Mouse (Mus musculus): Measurements from ENCODE around the gene Magi1. TPM values are rescaled to one million over a fixed set of nuclear protein-coding genes. Genes with fewer than 3 reads are reported as not detected.
A peak's percentile ranks its signal among the peaks of the same experiment; 100 is the strongest.

The Magi1 gene
- 26.9 and 31.4 TPM in 2 replicates for polyA plus RNA-seq (2014; fragmentation: Nextera tagmentation; extraction: Ambion mirVana)

DNA sequence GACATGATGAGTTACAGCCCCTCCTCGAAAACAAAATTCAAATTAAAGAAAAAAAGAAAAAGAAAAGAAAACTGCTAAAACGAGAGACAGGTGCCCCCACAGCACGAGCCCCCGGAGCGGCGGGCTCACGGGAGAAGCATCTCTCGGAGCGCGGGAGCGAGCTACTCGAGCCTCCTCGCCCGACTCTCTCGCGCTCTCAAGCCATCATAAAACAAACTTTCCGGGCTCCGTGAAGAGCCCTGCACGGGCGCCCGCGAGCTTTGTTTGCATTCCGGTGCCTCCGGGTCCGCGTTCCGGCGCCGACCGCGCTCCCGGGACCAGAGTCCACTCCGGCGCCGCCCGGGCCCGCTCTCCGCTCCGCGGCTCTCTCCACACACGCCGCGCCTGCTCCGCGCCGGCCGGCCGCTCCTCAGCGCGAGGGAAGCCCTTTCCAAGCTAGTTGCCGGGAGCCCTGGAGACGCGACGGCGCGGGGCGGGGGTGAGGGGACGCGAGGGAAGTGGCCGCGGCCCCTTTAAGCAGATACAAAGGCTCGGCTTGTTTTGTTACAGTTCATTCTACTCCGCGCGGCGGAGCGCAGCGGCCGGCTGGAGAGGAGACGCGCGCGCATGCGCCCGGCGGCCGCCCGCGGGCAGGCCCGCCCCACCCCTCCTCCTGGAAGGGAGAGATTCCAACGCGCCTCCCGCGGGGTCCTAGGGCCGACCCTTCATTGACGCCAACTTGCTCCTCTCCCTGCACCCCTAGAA lies at the start of gene Magi1:
TSS of gene Magi1 (minus strand) at position 600 of the 744 bp plus-strand sequence.
- peak; percentile 97 for ATAC-seq (ENCODE audit: low read depth)
- no peaks in the 10 kb centered on the region for H3K9me3 ChIP-seq (ENCODE audit: control insufficient read depth, low read length)
- H3K4me3 ChIP-seq (ENCODE audit: low read depth, low read length): peak within 1 kb of the TSS; percentile 79
- peak within 1 kb of the TSS; percentile 86 for H3K27ac ChIP-seq (ENCODE audit: low read depth, low read length)
- H3K9ac ChIP-seq (replicated peaks; ENCODE audit: low read depth, low read length): peak within 1 kb of the TSS; percentile 63
- H3K36me3 ChIP-seq (ENCODE audit: control insufficient read depth, insufficient read depth, low read length): no peaks in the 10 kb centered on the region
- no peaks in the 10 kb centered on the region for H3K27me3 ChIP-seq (ENCODE audit: control insufficient read depth, insufficient read depth, low read length)
- peaks cover 20% of the 10 kb centered on the region; the same call in 1 of the 2 replicates for H3K4me1 ChIP-seq (ENCODE audit: control insufficient read depth, insufficient read depth, low read length)
- peak within 1 kb of the TSS; percentile 98 for H3K4me2 ChIP-seq (ENCODE audit: low read depth, low read length)
- WGBS: under 1% methylated on average over 80 of the region's 86 CpGs

DNA sequence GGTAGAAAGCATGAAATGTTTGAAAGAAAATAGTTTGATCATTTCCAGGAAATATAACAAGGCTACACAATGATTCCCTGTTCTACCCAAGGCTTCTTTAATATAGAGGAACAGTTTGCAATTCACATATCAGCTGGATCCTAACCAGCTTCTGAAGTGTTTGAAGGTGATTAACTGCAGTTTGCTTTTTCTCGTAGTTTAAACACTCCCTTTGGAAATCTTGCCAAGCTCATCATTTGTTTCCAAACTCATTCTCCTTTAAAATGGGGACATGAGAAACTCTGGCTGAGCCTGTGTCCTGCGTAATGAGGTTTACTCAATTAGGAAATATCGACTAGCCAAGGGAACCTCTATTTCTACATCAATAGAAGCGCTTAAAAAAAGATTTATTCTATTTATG lies 43.4 kb upstream of the Magi1 start:
- WGBS: 74% methylated on average over 4 of the region's 4 CpGs

DNA sequence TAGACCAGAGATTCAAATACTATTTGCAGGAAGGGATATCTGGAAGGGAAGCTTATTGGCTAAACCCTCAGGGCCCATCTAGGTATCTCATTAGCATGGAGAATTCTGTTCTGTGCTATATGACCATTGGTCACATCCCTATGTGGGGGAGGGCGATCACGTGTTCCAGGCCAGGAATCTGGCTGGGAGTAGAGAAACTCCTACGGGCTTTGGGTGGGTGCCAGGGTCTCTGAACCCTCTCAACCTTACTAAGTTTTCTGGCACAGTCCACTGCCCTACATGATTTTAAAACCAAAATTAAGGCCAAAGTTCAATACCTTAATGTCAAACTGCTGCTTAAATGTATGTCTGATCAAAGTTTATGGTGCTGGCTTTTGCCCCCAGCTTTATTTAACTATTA lies 33.2 kb upstream of the Magi1 start:
- no peak overlapping the region for H3K4me2 ChIP-seq (ENCODE audit: low read depth, low read length)
- ATAC-seq (ENCODE audit: low read depth): no peak
- H3K36me3 ChIP-seq (ENCODE audit: control insufficient read depth, insufficient read depth, low read length): no peaks in the 10 kb centered on the region
- no peak overlapping the region for H3K9ac ChIP-seq (replicated peaks; ENCODE audit: low read depth, low read length)
- H3K4me3 ChIP-seq (ENCODE audit: low read depth, low read length): no peak overlapping the region
- H3K4me1 ChIP-seq (ENCODE audit: control insufficient read depth, insufficient read depth, low read length): no peaks in the 10 kb centered on the region
- H3K27ac ChIP-seq (ENCODE audit: low read depth, low read length): no peak overlapping the region
- WGBS: 91% methylated on average over 3 of the region's 3 CpGs
- no peaks in the 10 kb centered on the region for H3K27me3 ChIP-seq (ENCODE audit: control insufficient read depth, insufficient read depth, low read length)
- H3K9me3 ChIP-seq (ENCODE audit: control insufficient read depth, low read length): no peaks in the 10 kb centered on the region

More for the DNA sequence above, 43.4 kb upstream of the Magi1 start:
- H3K4me2 ChIP-seq (ENCODE audit: low read depth, low read length): no peak overlapping the region
- no peak for ATAC-seq (ENCODE audit: low read depth)
- H3K4me3 ChIP-seq (ENCODE audit: low read depth, low read length): no peak overlapping the region
- no peaks in the 10 kb centered on the region for H3K4me1 ChIP-seq (ENCODE audit: control insufficient read depth, insufficient read depth, low read length)
- no peaks in the 10 kb centered on the region for H3K9me3 ChIP-seq (ENCODE audit: control insufficient read depth, low read length)
- no peaks in the 10 kb centered on the region for H3K27me3 ChIP-seq (ENCODE audit: control insufficient read depth, insufficient read depth, low read length)
- H3K27ac ChIP-seq (ENCODE audit: low read depth, low read length): no peak overlapping the region
- no peak overlapping the region for H3K9ac ChIP-seq (replicated peaks; ENCODE audit: low read depth, low read length)
- no peaks in the 10 kb centered on the region for H3K36me3 ChIP-seq (ENCODE audit: control insufficient read depth, insufficient read depth, low read length)

DNA sequence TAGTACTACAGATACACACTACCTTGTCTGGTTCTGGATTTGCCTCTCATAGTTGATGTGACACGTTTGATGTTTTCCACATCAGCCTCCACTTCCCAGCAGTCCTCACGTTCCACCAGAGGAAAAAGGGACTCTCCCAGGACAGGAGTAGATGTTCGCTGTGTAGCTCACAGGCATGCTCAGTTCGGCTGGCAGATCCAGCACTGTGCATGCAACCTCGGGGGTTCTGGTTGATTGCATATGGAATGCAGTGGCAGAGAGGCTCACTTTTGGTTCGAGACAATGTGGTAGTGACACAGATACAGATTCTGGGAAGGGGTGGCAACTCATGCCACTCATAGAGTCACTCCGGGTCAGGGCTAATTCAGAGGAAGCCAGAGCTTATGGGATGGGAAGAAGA lies 28.6 kb upstream of the Magi1 start:
- H3K4me2 ChIP-seq (ENCODE audit: low read depth, low read length): no peak overlapping the region
- no peak overlapping the region for H3K9ac ChIP-seq (replicated peaks; ENCODE audit: low read depth, low read length)
- H3K27me3 ChIP-seq (ENCODE audit: control insufficient read depth, insufficient read depth, low read length): no peaks in the 10 kb centered on the region
- H3K36me3 ChIP-seq (ENCODE audit: control insufficient read depth, insufficient read depth, low read length): no peaks in the 10 kb centered on the region
- H3K9me3 ChIP-seq (ENCODE audit: control insufficient read depth, low read length): no peaks in the 10 kb centered on the region
- H3K27ac ChIP-seq (ENCODE audit: low read depth, low read length): no peak overlapping the region
- H3K4me1 ChIP-seq (ENCODE audit: control insufficient read depth, insufficient read depth, low read length): no peaks in the 10 kb centered on the region
- no peak overlapping the region for H3K4me3 ChIP-seq (ENCODE audit: low read depth, low read length)
- WGBS: 87% methylated on average over 7 of the region's 7 CpGs
- no peak for ATAC-seq (ENCODE audit: low read depth)

DNA sequence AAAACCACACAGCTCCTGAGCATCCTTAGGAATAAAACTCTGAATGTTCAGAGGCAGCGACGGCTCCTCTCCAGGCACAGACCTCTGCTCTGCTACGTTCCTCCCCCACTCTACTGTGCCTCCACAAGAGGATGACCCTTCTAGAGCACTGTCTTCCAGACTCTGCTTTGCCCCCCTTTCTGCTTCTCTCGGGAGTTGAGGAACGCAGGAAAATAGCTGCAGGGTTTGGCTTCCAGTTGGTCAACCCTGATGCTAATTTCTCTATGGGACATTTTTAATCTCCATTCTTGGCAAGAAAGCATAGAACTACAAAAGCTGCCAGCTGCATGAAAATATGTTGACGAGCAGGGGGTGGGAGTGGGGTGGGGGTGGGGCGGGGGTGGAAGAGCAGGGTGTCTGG lies 24.8 kb upstream of the Magi1 start:
- no peak for ATAC-seq (ENCODE audit: low read depth)
- H3K4me3 ChIP-seq (ENCODE audit: low read depth, low read length): no peak overlapping the region
- no peaks in the 10 kb centered on the region for H3K36me3 ChIP-seq (ENCODE audit: control insufficient read depth, insufficient read depth, low read length)
- 34% methylated on average over 7 of the region's 7 CpGs for WGBS
- H3K9ac ChIP-seq (replicated peaks; ENCODE audit: low read depth, low read length): no peak overlapping the region
- H3K9me3 ChIP-seq (ENCODE audit: control insufficient read depth, low read length): no peaks in the 10 kb centered on the region
- no peaks in the 10 kb centered on the region for H3K4me1 ChIP-seq (ENCODE audit: control insufficient read depth, insufficient read depth, low read length)
- H3K27me3 ChIP-seq (ENCODE audit: control insufficient read depth, insufficient read depth, low read length): no peaks in the 10 kb centered on the region
- H3K4me2 ChIP-seq (ENCODE audit: low read depth, low read length): no peak overlapping the region
- H3K27ac ChIP-seq (ENCODE audit: low read depth, low read length): no peak overlapping the region

DNA sequence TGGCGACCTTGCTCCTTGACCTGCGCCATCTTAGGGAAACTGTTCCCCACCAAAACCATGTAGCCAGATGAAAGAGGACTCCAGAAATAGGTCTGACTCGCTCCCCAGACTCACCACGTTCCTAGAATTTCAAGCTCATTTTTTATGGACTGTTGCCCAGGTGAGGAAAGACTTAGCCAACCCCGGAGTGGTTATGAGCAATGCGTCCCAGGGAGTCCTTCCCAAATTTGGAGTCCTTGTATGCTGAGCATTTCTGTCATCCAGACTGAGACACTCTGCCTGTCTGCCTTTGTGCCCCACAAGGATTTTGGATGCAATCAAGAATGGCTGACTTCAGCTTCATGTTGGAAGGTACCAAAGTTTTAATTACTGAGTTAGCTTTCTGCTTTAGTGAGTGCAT lies 19.8 kb upstream of the Magi1 start:
- 87% methylated on average over 6 of the region's 6 CpGs for WGBS
- H3K4me1 ChIP-seq (ENCODE audit: control insufficient read depth, insufficient read depth, low read length): no peaks in the 10 kb centered on the region
- H3K4me3 ChIP-seq (ENCODE audit: low read depth, low read length): no peak overlapping the region
- H3K36me3 ChIP-seq (ENCODE audit: control insufficient read depth, insufficient read depth, low read length): no peaks in the 10 kb centered on the region
- H3K27me3 ChIP-seq (ENCODE audit: control insufficient read depth, insufficient read depth, low read length): no peaks in the 10 kb centered on the region
- no peak for ATAC-seq (ENCODE audit: low read depth)
- H3K4me2 ChIP-seq (ENCODE audit: low read depth, low read length): no peak overlapping the region
- no peak overlapping the region for H3K27ac ChIP-seq (ENCODE audit: low read depth, low read length)
- no peak overlapping the region for H3K9ac ChIP-seq (replicated peaks; ENCODE audit: low read depth, low read length)
- no peaks in the 10 kb centered on the region for H3K9me3 ChIP-seq (ENCODE audit: control insufficient read depth, low read length)

DNA sequence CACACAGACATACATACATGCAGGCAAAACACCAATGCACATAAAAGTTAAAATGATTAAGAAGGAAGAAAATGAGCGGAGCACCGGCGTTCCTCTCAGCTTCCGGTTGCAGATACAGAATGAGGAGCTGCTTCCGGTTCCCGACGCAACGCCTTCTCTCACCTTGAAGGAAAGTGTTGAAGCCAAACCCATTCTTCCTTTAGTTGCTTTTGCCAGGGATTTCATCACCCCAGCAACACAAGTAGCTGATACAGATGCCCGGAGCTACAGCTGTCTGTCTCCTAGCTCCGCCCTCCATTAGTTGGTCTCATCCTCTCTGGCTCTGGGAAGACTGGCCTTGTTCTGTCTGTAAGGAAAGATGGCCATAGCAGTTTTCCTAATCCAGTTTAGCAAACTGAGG lies 18.1 kb upstream of the Magi1 start:
- no peaks in the 10 kb centered on the region for H3K9me3 ChIP-seq (ENCODE audit: control insufficient read depth, low read length)
- H3K9ac ChIP-seq (replicated peaks; ENCODE audit: low read depth, low read length): no peak overlapping the region
- H3K27ac ChIP-seq (ENCODE audit: low read depth, low read length): no peak overlapping the region
- no peaks in the 10 kb centered on the region for H3K27me3 ChIP-seq (ENCODE audit: control insufficient read depth, insufficient read depth, low read length)
- 92% methylated on average over 10 of the region's 10 CpGs for WGBS
- H3K4me2 ChIP-seq (ENCODE audit: low read depth, low read length): no peak overlapping the region
- no peaks in the 10 kb centered on the region for H3K4me1 ChIP-seq (ENCODE audit: control insufficient read depth, insufficient read depth, low read length)
- no peaks in the 10 kb centered on the region for H3K36me3 ChIP-seq (ENCODE audit: control insufficient read depth, insufficient read depth, low read length)
- no peak overlapping the region for H3K4me3 ChIP-seq (ENCODE audit: low read depth, low read length)
- ATAC-seq (ENCODE audit: low read depth): no peak

DNA sequence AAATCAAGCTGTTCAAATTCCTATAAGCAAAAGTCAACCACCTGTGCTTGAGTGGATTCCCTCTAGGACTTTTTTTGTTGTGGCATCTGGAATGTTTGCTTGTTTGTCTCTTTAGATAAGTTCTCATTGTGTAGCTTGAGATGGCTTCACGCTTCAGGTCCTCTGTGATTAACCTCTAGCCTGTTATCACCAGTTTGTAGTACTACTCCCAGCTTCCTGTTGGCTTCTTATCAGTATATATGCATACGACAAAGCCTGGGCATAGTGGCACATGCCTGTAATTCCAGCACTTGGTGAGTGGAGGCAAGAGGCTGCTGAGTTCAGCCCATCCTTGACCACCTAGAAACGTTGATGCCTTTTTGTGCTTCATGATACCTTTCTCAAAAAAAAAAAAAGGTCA lies 16.8 kb upstream of the Magi1 start:
- ATAC-seq (ENCODE audit: low read depth): no peak
- H3K9me3 ChIP-seq (ENCODE audit: control insufficient read depth, low read length): no peaks in the 10 kb centered on the region
- no peak overlapping the region for H3K4me2 ChIP-seq (ENCODE audit: low read depth, low read length)
- no peak overlapping the region for H3K9ac ChIP-seq (replicated peaks; ENCODE audit: low read depth, low read length)
- no peak overlapping the region for H3K4me3 ChIP-seq (ENCODE audit: low read depth, low read length)
- H3K27me3 ChIP-seq (ENCODE audit: control insufficient read depth, insufficient read depth, low read length): no peaks in the 10 kb centered on the region
- no peaks in the 10 kb centered on the region for H3K36me3 ChIP-seq (ENCODE audit: control insufficient read depth, insufficient read depth, low read length)
- no peak overlapping the region for H3K27ac ChIP-seq (ENCODE audit: low read depth, low read length)
- no peaks in the 10 kb centered on the region for H3K4me1 ChIP-seq (ENCODE audit: control insufficient read depth, insufficient read depth, low read length)
- WGBS: 81% methylated on average over 3 of the region's 3 CpGs

DNA sequence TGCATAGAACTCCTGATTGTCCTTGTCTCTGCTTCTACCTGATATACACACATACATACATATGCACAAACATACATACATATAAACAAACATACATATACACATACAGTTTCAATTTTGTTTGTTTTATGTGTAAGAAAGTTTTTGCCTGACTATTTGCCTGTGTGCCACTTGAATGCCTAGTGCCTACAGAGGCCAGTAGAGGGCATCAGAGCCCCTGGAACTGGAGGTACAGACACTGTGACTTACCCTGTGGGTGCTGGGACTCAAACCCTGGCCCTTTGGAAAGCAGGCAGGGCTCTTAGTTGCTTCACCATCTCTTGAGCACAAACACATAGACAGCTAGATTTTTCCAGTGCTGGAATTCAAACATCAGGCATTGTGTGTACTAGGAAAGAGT lies 3.7 kb upstream of the Magi1 start:
- no peak overlapping the region for H3K9ac ChIP-seq (replicated peaks; ENCODE audit: low read depth, low read length)
- H3K9me3 ChIP-seq (ENCODE audit: control insufficient read depth, low read length): no peaks in the 10 kb centered on the region
- H3K4me3 ChIP-seq (ENCODE audit: low read depth, low read length): no peak overlapping the region
- 0 out of 2 replicates have a peak, but pooled peaks cover 10% of the 10 kb centered on the region for H3K4me1 ChIP-seq (ENCODE audit: control insufficient read depth, insufficient read depth, low read length)
- no peaks in the 10 kb centered on the region for H3K27me3 ChIP-seq (ENCODE audit: control insufficient read depth, insufficient read depth, low read length)
- no peaks in the 10 kb centered on the region for H3K36me3 ChIP-seq (ENCODE audit: control insufficient read depth, insufficient read depth, low read length)
- no peak for ATAC-seq (ENCODE audit: low read depth)
- H3K27ac ChIP-seq (ENCODE audit: low read depth, low read length): no peak overlapping the region
- no peak overlapping the region for H3K4me2 ChIP-seq (ENCODE audit: low read depth, low read length)
